Mouse (Mus musculus) midbrain, embryonic 14.5 days (tissue): Measurements from ENCODE around the gene Lmo4. TPM values are rescaled to one million over a fixed set of nuclear protein-coding genes. Genes with fewer than 3 reads are reported as not detected.
A peak's percentile ranks its signal among the peaks of the same experiment; 100 is the strongest.

Experiments
- ATAC-seq: fragments of 200-750 bp; cut with Nextera tagmentation; 2 replicates; pipeline ENCODE4 v1.8.0; 2017; ENCODE audit warnings: moderate number of reproducible peaks, moderate library complexity; ENCODE audit not compliant: low FRiP score, low TSS enrichment
- DNase-seq: peaks from one replicate; pipeline ENCODE4 v3.0.0-alpha.2; 2015
- H3K27ac ChIP-seq: fragments of 300-500 bp; sonication (generic); replicated peaks from 2 replicates; pipeline ENCODE4 v1.5.1; 2014; ENCODE audit warnings: mild to moderate bottlenecking, low read depth, low read length, moderate library complexity
- H3K27me3 ChIP-seq: fragments of 300-500 bp; sonication (generic); 2 replicates; pipeline ENCODE4 v1.6.1; 2014; ENCODE audit warnings: low read length, control low read depth, mixed read lengths; ENCODE audit not compliant: control insufficient read depth, insufficient read depth
- H3K36me3 ChIP-seq: fragments of 300-500 bp; sonication (generic); 2 replicates; pipeline ENCODE4 v1.6.1; 2014; ENCODE audit warnings: low read length, control low read depth; ENCODE audit not compliant: control insufficient read depth, insufficient read depth
- H3K4me1 ChIP-seq: fragments of 300-500 bp; sonication (generic); 2 replicates; pipeline ENCODE4 v1.6.1; 2014; ENCODE audit warnings: mild to moderate bottlenecking, antibody characterized with exemption, low read length, control low read depth; ENCODE audit not compliant: control insufficient read depth, insufficient read depth
- H3K4me2 ChIP-seq: fragments of 300-500 bp; sonication (generic); 2 replicates; pipeline ENCODE4 v1.6.1; 2014; ENCODE audit warnings: mild to moderate bottlenecking, low read length, moderate library complexity
- H3K4me3 ChIP-seq: fragments of 300-500 bp; sonication (generic); replicated peaks from 2 replicates; pipeline ENCODE4 v1.5.1; 2014; ENCODE audit warnings: low read depth, low read length
- H3K9ac ChIP-seq: fragments of 300-500 bp; sonication (generic); replicated peaks from 2 replicates; pipeline ENCODE4 v1.6.1; 2014; ENCODE audit warnings: mild to moderate bottlenecking, low read length, moderate library complexity
- H3K9me3 ChIP-seq: fragments of 300-500 bp; sonication (generic); 2 replicates; pipeline ENCODE4 v1.6.1; 2016; ENCODE audit warnings: low read length, control low read depth, mixed read lengths; ENCODE audit not compliant: control insufficient read depth
- WGBS: fragments of 180-500 bp; shearing (Covaris S2); extraction: QIAGEN DNeasy Blood & Tissue Kit; methylation state at CpG from one replicate; pipeline ENCODE4 v1.1.7; 2014; 5-methylcytosine and 5-hydroxymethylcytosine counted together
- polyA plus RNA-seq: library from polyadenylated mRNA; unstranded; fragments of >200 nt; fragmentation: Nextera tagmentation; extraction: Ambion mirVana; gene quantifications from 2 replicates; pipeline ENCODE4 v1.2.1, GENCODE M21; 2014

Lmo4 gene
- polyA plus RNA-seq, 1 experiment from 2014 or later: 67.5 TPM

- WGBS: 92% methylated on average over 8 of the region's 8 CpGs
- no peak overlapping the region for H3K9ac ChIP-seq
- no peak overlapping the region for H3K27ac ChIP-seq
- ATAC-seq (no peak), DNase-seq (no peak)
- H3K9me3 ChIP-seq: no peaks in the 10 kb centered on the region
- H3K36me3 ChIP-seq: no peaks in the 10 kb centered on the region
- no peak overlapping the region for H3K4me2 ChIP-seq
- H3K27me3 ChIP-seq: no peaks in the 10 kb centered on the region
- H3K4me3 ChIP-seq: no peak overlapping the region
- H3K4me1 ChIP-seq: no peaks in the 10 kb centered on the region
Observed at GRCm38 (mm10) chr3:144166439-144167155, 38.4 kb downstream of the Lmo4 start.

DNA sequence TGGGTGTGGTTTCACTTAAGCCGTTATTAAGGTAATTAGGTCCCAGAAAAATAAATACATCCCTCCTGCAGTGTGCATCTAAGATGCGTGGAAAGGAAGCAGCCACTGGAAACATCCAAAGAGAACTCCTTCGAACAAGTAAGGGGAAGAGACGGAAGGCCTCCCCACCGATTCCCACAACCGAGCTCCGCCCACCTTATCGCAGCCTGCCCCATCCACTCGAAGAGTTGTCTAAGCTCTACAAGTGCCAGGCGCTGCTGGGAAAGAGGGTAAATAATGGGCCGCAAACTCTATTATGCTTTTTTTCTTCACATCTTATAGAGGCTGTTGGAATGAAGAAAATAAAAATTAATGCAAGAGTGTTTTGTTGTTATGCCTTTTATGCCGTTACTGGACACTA is 39.6 kb downstream of the Lmo4 start:
- no peak overlapping the region for H3K9ac ChIP-seq
- WGBS: 92% methylated on average over 12 of the region's 12 CpGs
- DNase-seq (no peak), ATAC-seq (no peak)
- no peaks in the 10 kb centered on the region for H3K27me3 ChIP-seq
- H3K9me3 ChIP-seq: no peaks in the 10 kb centered on the region
- H3K36me3 ChIP-seq: no peaks in the 10 kb centered on the region
- H3K4me3 ChIP-seq: no peak overlapping the region
- no peak overlapping the region for H3K4me2 ChIP-seq
- H3K4me1 ChIP-seq: no peaks in the 10 kb centered on the region
- H3K27ac ChIP-seq: no peak overlapping the region

DNA sequence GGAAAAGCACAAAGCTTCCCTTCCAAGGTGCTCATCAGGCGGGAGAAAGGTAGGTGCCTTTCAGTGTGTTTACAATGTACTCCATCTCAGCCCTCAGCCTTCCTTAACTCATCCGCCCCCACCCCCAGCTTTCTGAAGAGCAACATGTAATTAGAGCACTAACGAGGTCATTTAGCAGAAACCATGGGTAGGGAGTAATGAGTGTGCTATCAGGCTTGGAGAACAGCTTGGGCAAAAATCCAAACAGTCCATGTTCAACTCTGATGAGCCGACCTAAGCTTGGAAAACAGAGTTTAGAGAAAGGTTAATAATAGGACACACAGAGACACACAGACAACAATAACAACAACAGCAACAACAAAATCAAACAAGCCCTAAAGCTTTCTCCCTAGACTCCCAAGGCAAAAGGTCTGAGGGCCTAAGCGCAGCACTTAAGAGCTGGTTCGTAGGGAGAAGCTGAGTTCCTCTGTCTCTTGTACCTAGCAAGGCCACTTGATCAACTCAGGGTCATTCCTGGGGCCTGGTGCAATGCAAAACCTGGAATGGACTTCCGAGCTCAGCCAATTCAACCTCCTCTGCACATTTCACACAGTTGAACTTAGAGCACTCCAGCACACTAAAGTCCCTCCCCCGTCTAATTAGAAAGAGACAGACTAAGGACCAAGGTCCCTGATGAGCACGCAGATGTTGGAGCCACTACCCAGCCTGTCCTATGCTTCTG is 40.2 kb downstream of the Lmo4 start:
- H3K4me2 ChIP-seq: no peak overlapping the region
- 82% methylated on average over 9 of the region's 9 CpGs for WGBS
- DNase-seq: no peak
- no peak overlapping the region for H3K4me3 ChIP-seq
- H3K9me3 ChIP-seq: no peaks in the 10 kb centered on the region
- no peak overlapping the region for H3K9ac ChIP-seq
- no peaks in the 10 kb centered on the region for H3K36me3 ChIP-seq
- H3K27me3 ChIP-seq: no peaks in the 10 kb centered on the region
- ATAC-seq: no peak
- no peak overlapping the region for H3K27ac ChIP-seq
- H3K4me1 ChIP-seq: no peaks in the 10 kb centered on the region

- 83% methylated on average over 2 of the region's 2 CpGs for WGBS
- Histone ChIP-seq H3K4me2 (no peak overlapping the region), H3K27ac (no peak overlapping the region), H3K27me3 (no peaks in the 10 kb centered on the region), H3K9me3 (no peaks in the 10 kb centered on the region), H3K9ac (no peak overlapping the region), H3K4me1 (no peaks in the 10 kb centered on the region), H3K36me3 (no peaks in the 10 kb centered on the region), H3K4me3 (no peak overlapping the region)
- DNase-seq (no peak), ATAC-seq (no peak)
Observed at GRCm38 (mm10) chr3:144163718-144164117, 41.3 kb downstream of the Lmo4 start.

- Histone ChIP-seq H3K36me3 (no peaks in the 10 kb centered on the region), H3K4me2 (no peak overlapping the region), H3K4me3 (no peak overlapping the region), H3K27me3 (no peaks in the 10 kb centered on the region), H3K27ac (no peak overlapping the region), H3K9ac (no peak overlapping the region), H3K9me3 (no peaks in the 10 kb centered on the region), H3K4me1 (no peaks in the 10 kb centered on the region)
- 53% methylated on average over 8 of the region's 8 CpGs for WGBS
- DNase-seq (peak; percentile 13), ATAC-seq (no peak)
Observed at GRCm38 (mm10) chr3:144162156-144162555, 42.9 kb downstream of the Lmo4 start.

DNA sequence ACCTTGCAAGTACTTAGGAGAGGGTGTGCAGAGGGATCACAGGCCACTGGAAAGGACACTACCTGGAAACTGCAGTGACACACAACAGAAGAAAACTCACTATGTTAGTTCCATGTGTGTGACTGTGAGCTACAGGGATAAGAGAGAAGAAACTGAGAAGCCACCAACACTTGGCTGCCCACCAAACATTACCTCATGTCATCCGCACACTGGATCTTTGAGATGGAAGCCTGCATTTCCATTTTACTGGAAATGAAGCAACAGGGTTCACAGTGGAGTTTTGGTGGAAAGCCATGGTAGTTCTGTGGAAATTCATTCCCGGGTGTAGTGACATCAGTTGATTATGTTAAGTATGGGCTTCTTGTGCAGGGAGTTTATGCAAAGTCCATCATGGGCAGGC is 43.8 kb downstream of the Lmo4 start:
- Histone ChIP-seq H3K36me3 (no peaks in the 10 kb centered on the region), H3K4me2 (no peak overlapping the region), H3K27ac (no peak overlapping the region), H3K4me3 (no peak overlapping the region), H3K9ac (no peak overlapping the region), H3K4me1 (no peaks in the 10 kb centered on the region), H3K9me3 (no peaks in the 10 kb centered on the region), H3K27me3 (no peaks in the 10 kb centered on the region)
- ATAC-seq (no peak), DNase-seq (no peak)
- 89% methylated on average over 2 of the region's 2 CpGs for WGBS

- H3K9ac ChIP-seq: no peak overlapping the region
- H3K27me3 ChIP-seq: no peaks in the 10 kb centered on the region
- no peak overlapping the region for H3K4me3 ChIP-seq
- ATAC-seq: no peak
- H3K36me3 ChIP-seq: no peaks in the 10 kb centered on the region
- no peak for DNase-seq
- no peak overlapping the region for H3K4me2 ChIP-seq
- no peaks in the 10 kb centered on the region for H3K4me1 ChIP-seq
- H3K9me3 ChIP-seq: no peaks in the 10 kb centered on the region
- WGBS: 79% methylated on average over 3 of the region's 3 CpGs
- no peak overlapping the region for H3K27ac ChIP-seq
Observed at GRCm38 (mm10) chr3:144155746-144156145, 49.3 kb downstream of the Lmo4 start.

DNA sequence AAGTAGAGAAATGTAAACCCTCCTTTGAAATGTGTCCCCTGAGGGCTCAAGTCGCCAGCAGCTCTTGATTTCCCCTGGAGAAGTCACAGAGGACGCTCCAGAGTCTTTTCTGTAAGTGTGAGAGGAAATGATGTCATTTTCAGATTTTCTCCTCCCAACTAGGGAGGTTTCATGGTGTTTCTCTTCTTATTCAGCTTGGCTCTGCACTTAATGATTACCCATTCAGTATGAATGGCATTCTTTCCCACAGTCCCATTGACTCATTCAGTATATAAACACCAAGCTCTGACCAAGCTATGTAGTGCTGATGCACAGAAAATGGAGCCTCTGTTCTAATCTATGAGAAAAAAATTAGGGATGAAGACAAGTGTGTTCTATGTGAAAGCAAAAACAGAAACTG is 51.6 kb downstream of the Lmo4 start:
- Histone ChIP-seq H3K9ac (no peak overlapping the region), H3K4me3 (no peak overlapping the region), H3K4me1 (no peaks in the 10 kb centered on the region), H3K27ac (no peak overlapping the region), H3K9me3 (no peaks in the 10 kb centered on the region), H3K4me2 (no peak overlapping the region), H3K36me3 (no peaks in the 10 kb centered on the region), H3K27me3 (no peaks in the 10 kb centered on the region)
- DNase-seq: no peak
- no peak for ATAC-seq
- 72% methylated on average over 2 of the region's 2 CpGs for WGBS

- Histone ChIP-seq H3K27me3 (no peaks in the 10 kb centered on the region), H3K4me1 (no peaks in the 10 kb centered on the region), H3K4me2 (no peak overlapping the region), H3K9me3 (no peaks in the 10 kb centered on the region), H3K27ac (no peak overlapping the region), H3K9ac (no peak overlapping the region), H3K36me3 (no peaks in the 10 kb centered on the region), H3K4me3 (no peak overlapping the region)
- DNase-seq (no peak), ATAC-seq (no peak)
- 88% methylated on average over 6 of the region's 6 CpGs for WGBS
Observed at GRCm38 (mm10) chr3:144151001-144151400, 54.0 kb downstream of the Lmo4 start.
